Comparison of ENCODE assay signal across 22 mouse cellular contexts in the genomic region with DNA sequence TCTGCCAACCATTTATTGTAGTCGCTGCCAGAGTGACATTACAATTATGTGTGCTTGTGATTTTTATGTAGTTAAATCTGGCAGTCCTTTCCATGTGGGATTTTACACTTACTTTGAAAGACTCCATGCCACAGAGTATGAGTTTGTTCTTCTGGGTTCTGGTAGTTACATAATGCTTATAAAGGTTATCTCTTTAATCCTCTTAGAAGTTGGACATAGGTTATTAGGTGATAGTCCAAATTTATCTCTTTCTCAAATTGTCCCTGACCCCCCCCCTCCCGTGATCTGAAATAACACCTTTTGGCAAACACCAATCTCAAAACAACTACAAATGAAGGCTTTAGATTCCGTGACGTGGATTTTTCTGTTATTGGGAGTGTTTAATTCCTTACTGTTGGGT. TPM values are rescaled to one million over a fixed set of nuclear protein-coding genes. Genes with fewer than 3 reads are reported as not detected.
DNase-seq lines count a peak whose midpoint lies in the region; ATAC-seq and TF ChIP-seq lines count a peak whose summit lies in the region.
"Had no signal": no experiment of that assay in that cellular context is flagged by ENCODE, and none has a peak within 500 bp of the region (broad histone marks: within the 10 kb centered on the region; RNA-seq: fewer than 3 reads in every experiment).

No protein-coding gene starts in this region.

- peaks cover 35% of the 10 kb centered on the region for H3K4me1 ChIP-seq in liver, adult 2 months (ENCODE audit: control insufficient read depth, insufficient read depth, low read length)
- no peaks in the 10 kb centered on the region for H3K4me1 ChIP-seq in liver, embryonic 12.5 days

- H3K9ac ChIP-seq in liver, adult 2 months (ENCODE audit: low read depth, low read length): no peak overlapping the region
- no peak overlapping the region for H3K9ac ChIP-seq in liver, embryonic 12.5 days

- 28% methylated on average over 4 of the region's 4 CpGs for WGBS in liver, adult 2 months
- WGBS in liver, embryonic 12.5 days (ENCODE audit: insufficient replicate concordance): 56% methylated on average over 4 of the region's 4 CpGs

- H3K27ac ChIP-seq in liver, adult 2 months (replicated peaks; ENCODE audit: insufficient read depth, low read depth, low read length): no peak overlapping the region
- H3K27ac ChIP-seq in liver, embryonic 12.5 days: no peak overlapping the region

- peaks cover 18% of the 10 kb centered on the region for H3K79me2 ChIP-seq in liver, adult 2 months (ENCODE audit: control insufficient read depth, insufficient read depth, low read length)

- H3K4me2 ChIP-seq in liver, embryonic 12.5 days: no peak overlapping the region

- no peak for TF ChIP-seq POLR2A in liver, adult 2 months (IDR thresholded peaks at IDR 0.05; ENCODE audit: extremely low read depth, insufficient read depth, low read length)

- H3K4me3 ChIP-seq in liver, adult 2 months (ENCODE audit: insufficient read depth, low read depth, low read length): no peak overlapping the region
- H3K4me3 ChIP-seq in liver, embryonic 12.5 days: no peak overlapping the region

- no peak for TF ChIP-seq CTCF in liver, adult 2 months (IDR thresholded peaks at IDR 0.05; ENCODE audit: low read depth, low read length)

- no peaks in the 10 kb centered on the region for H3K27me3 ChIP-seq in liver, adult 2 months (ENCODE audit: control insufficient read depth, insufficient read depth, low read length)
- H3K27me3 ChIP-seq in liver, embryonic 12.5 days (replicated peaks): no peaks in the 10 kb centered on the region
- H3K27me3 ChIP-seq: CH12.LX had no signal

- DNase-seq in liver, adult 2 months (ENCODE audit: extremely low read depth, low read depth, low spot score): peak; percentile 79
- DNase-seq: adrenal gland, adult 2 months; adrenal gland, adult 8-10 months; adrenal gland, postnatal 10 days; adrenal gland, postnatal 14 days; adrenal gland, postnatal 25 days; adrenal gland, postnatal 36 days; B cell, adult 2 months; cerebellum, adult 11 months; cerebellum, adult 11-12 months; cerebellum, adult 18-20 months; cerebellum, adult 2 months had no signal

- no peak for ATAC-seq in liver, embryonic 12.5 days
- ATAC-seq: activated CD4-positive, CD25-positive, alpha-beta regulatory T cell, adult 4 months; CD4-positive, CD25-positive, alpha-beta regulatory T cell, adult 4 months; Patski had no signal

- H3K36me3 ChIP-seq in liver, adult 2 months (ENCODE audit: control insufficient read depth, insufficient read depth, low read length): peaks cover 6% of the 10 kb centered on the region
- no peaks in the 10 kb centered on the region for H3K36me3 ChIP-seq in liver, embryonic 12.5 days
- H3K36me3 ChIP-seq: G1E had no signal

- no peaks in the 10 kb centered on the region for H3K9me3 ChIP-seq in liver, embryonic 12.5 days (replicated peaks)
- H3K9me3 ChIP-seq: G1E had no signal

RNA-seq across cellular contexts. Expression of a gene that starts 16.0 kb away (rescaled TPM):
- 117 and 133 TPM in 2 replicates for total RNA-seq in liver, adult 2 months (2014; rRNA removed)
- polyA plus RNA-seq in liver, adult 2 months (2012; rRNA removed): 52.9 and 53.4 TPM in 2 replicates
- 8.0 and 8.6 TPM in 2 replicates for polyA plus RNA-seq in liver, embryonic 12.5 days (2016; fragmentation: Nextera tagmentation; extraction: Ambion mirVana)
- total RNA-seq: adrenal gland, postnatal 25 days; CH12.LX; ES-E14; MEL had no signal
- polyA plus RNA-seq: brain, embryonic 14.5 days; C2C12; G1E; Patski had no signal
